Mouse (Mus musculus): Measurements from ENCODE around the gene Cdk2ap1.
"Not testable (repeated sequence)": the region's sequence is repeated elsewhere in the genome, so short reads cannot be mapped to it uniquely, and the experiment has no call there.

Cdk2ap1 gene

DNA sequence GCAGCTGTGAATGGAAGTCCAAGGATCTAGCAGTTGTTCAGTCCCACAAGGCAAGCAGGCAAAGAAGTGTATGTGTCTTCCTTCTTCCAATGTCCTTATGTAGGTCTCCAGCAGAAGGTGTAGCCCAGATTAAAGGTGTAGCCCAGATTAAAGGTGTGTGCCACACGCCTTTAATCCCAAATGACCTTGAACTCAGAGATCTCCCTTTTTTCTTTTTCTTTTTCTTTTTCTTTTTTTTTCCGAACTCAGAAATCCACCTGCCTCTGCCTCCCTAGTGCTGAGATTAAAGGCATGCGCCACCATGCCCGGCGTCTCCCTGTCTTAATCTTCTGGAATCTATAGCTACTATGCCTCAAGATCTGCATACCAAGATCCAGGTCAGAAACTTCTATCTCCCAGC lies at the start of gene Cdk2ap1:
Gene Cdk2ap1 (minus strand): TSS at position 101 of the 400 bp plus-strand sequence.
- TF ChIP-seq GATA4 (IDR thresholded peaks at IDR 0.05; ENCODE audit: insufficient replicate concordance, low read length) = not testable (repeated sequence)

DNA sequence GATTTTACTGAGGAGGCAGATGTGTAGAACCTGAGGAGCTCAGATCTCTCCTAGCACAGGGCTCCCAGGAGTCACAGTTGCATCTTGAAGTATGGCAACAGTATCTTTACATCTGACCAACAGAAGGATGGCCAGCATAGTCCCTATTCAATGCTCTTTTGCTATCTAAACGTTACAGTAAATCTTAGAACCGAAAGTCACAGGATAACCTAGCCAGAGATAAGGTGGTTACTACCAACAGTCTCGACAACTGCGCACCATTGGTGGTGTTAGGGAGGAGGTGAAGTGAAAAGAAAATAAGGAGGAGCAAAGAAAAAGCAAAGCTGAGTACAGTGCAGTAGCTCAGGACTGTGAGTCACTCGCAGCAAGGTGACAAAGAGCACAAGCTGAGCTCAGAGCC lies 49.3 kb upstream of the Cdk2ap1 start:
- no peak for TF ChIP-seq GATA4 (IDR thresholded peaks at IDR 0.05; ENCODE audit: insufficient replicate concordance, low read length)

DNA sequence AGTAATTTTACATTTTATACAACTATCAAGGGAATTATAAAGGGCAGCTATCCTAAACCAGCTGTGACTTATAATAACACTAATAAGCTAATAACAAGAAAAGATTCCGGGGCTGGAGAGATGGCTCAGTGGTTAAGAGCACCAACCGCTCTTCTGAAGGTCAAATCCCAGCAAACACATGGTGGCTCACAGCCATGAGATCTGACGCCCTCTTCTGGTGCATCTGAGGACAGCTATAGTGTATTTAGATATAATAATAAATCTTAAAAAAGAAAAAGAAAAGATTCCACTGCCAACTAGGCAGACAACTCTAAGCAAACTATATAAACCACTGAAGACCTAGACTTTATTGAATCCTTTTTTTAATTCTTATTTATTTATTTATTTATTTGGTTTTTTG lies 47.9 kb upstream of the Cdk2ap1 start:
- no peak for TF ChIP-seq GATA4 (IDR thresholded peaks at IDR 0.05; ENCODE audit: insufficient replicate concordance, low read length)

GRCm38 (mm10) chr5:124393726-124394125 lies 30.8 kb upstream of the Cdk2ap1 start:
- no peak for TF ChIP-seq GATA4 (IDR thresholded peaks at IDR 0.05; ENCODE audit: insufficient replicate concordance, low read length)

GRCm38 (mm10) chr5:124392412-124392811 lies 29.5 kb upstream of the Cdk2ap1 start:
- no peak for TF ChIP-seq GATA4 (IDR thresholded peaks at IDR 0.05; ENCODE audit: insufficient replicate concordance, low read length)

DNA sequence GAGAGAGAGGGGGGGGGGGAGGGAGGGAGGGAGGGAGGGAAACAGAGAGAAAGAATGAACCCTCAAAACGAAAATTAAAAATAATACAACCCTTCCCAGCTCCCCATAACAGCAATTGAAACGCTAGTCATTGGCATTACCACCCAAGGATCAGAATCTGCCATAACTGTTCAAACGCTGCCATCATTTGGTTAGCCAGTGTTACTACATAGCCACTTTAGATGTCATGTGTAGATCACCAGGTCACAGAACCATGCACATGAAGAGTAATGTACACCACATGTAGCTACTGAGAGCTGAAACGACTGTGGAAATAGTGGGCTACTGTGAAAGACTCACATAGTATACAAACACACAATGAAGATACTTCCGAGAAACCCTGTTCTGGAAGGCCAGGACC lies 25.1 kb upstream of the Cdk2ap1 start:
- TF ChIP-seq GATA4 (IDR thresholded peaks at IDR 0.05; ENCODE audit: insufficient replicate concordance, low read length) = no peak

DNA sequence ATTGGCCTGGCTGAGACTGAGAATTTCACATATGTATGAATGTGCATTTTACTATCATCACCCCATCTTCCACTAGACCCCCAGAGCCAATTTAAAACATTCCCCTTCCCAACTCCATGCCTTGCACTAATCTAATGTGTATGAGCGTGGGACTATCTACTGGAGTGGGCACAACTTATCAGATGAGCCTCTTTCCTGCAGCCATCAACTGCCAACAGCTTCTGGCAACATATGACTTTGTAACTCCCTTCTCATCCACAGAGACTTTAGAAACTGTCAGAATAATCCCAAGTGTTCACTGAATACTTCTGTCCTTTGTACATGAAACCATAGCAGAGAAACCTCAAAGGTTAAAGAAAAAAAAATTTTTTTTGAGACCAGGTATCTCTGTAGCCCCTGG lies 17.2 kb upstream of the Cdk2ap1 start:
- no peak for TF ChIP-seq GATA4 (IDR thresholded peaks at IDR 0.05; ENCODE audit: insufficient replicate concordance, low read length)

DNA sequence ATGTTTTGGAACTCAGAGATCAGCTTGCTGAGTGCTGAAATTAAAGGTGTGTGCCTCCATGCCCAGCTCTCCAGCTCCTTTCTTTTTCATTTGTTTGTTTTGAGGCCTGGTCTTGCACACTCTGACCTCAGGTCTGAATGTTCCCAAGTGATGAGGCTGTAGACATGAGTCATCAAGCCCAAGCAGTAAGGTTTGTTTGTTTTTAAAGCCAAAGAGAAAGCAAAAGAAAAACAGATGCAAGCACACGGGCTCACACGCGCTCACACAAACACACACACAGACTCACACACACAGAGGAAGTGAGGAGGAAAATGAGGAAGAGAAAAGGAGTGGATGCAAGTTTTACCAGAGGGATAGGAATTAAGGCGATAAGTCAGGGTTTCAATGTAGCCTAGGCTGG lies 14.3 kb upstream of the Cdk2ap1 start:
- TF ChIP-seq GATA4 (IDR thresholded peaks at IDR 0.05; ENCODE audit: insufficient replicate concordance, low read length) = no peak

- TF ChIP-seq GATA4 (IDR thresholded peaks at IDR 0.05; ENCODE audit: insufficient replicate concordance, low read length) = no peak
Measured at GRCm38 (mm10) chr5:124376401-124376800, 13.5 kb upstream of the Cdk2ap1 start.

DNA sequence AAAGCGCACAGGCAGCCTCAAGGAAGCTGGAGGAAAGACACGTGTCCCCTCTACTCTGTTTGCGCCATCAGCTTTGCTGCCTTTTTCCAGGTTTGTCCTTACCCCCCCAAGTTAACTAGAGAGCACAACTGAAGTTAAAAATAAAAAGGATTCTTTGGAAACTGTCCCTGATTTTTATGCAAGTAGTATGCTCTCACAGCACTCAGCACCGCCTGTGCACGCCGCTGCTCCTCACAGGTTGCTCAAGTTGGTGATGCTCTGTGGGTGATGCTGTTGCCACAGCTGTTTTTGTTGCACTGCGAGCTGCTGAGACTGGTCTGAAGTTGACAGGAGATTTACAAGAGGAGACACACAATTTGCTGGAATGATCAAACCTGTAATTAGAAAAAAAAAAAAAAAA lies 11.4 kb upstream of the Cdk2ap1 start:
- no peak for TF ChIP-seq GATA4 (IDR thresholded peaks at IDR 0.05; ENCODE audit: insufficient replicate concordance, low read length)

GRCm38 (mm10) chr5:124366721-124367120 lies 3.8 kb upstream of the Cdk2ap1 start:
- TF ChIP-seq GATA4 (IDR thresholded peaks at IDR 0.05; ENCODE audit: insufficient replicate concordance, low read length) = no peak

GRCm38 (mm10) chr5:124365754-124366153 lies 2.9 kb upstream of the Cdk2ap1 start:
- TF ChIP-seq GATA4 (IDR thresholded peaks at IDR 0.05; ENCODE audit: insufficient replicate concordance, low read length) = no peak

DNA sequence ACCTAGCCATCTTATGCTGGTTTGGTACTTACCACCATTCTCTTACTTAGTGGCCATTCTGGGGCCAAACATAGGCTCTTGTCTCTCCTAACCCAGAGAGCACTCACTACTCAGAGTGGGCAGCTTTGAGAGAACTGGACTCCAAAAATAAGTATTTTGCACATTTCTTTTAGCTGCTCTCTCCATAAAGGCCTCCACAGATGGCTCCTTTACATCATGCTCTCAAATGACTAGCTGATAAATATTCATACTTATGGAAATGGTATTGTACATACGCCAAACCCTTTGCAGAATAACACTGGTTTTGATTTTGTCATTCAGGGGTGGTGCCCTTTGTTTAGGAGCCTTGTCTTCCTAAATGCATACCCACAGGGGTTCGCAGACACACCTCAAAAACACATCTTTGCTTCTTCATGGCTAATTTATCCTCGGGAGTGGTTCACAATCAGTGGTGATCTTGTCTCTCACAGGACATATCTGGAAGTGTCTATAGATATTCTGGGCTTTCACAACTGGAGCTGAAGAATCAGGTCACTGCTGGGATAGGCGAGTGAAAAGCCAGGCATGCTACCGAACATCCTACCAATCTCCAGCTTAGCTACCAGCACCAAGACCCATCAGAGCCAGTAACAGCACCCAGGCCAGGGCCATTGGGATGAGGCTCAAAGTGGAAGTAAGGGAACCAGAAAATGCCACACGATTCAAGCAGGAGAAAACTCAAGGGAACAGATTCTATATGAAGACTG lies 1.5 kb upstream of the Cdk2ap1 start:
- no peak for TF ChIP-seq GATA4 (IDR thresholded peaks at IDR 0.05; ENCODE audit: insufficient replicate concordance, low read length)

- TF ChIP-seq GATA4 (IDR thresholded peaks at IDR 0.05; ENCODE audit: insufficient replicate concordance, low read length) = no peak
Measured at GRCm38 (mm10) chr5:124359641-124360040, 3.2 kb downstream of the Cdk2ap1 start.

- no peak for TF ChIP-seq GATA4 (IDR thresholded peaks at IDR 0.05; ENCODE audit: insufficient replicate concordance, low read length)
Measured at GRCm38 (mm10) chr5:124356695-124357094, 6.2 kb downstream of the Cdk2ap1 start.

DNA sequence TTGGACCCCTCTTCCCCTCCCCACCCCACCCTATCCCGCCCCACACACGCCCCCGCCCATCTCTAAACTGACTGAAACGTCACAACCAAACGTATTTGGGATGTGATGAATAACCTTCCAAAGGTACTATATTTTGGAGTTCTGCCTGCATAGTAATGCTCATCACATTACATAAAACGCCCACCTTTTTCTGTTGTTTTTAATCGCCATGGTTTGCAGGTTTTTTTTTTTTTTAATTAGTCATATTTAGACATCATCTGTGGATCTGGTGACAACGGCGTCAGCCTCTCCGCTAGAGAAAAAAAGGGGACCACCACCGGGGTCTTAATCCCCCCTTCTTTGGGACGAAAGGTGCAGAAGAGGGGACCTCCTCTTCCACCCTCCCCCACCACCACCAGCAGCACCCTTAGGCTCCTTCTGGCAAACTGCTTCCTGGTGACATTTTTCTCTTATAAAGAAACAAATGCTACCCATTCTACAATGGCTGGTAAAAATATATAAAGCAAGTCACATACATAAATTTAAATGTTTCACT lies 7.4 kb downstream of the Cdk2ap1 start:
- TF ChIP-seq GATA4 (IDR thresholded peaks at IDR 0.05; ENCODE audit: insufficient replicate concordance, low read length) = no peak
